ENCODE assay signal across 12 mouse cellular contexts in genomic region chr5:134652015-134652414, GRCm38 (mm10). TPM values are rescaled to one million over a fixed set of nuclear protein-coding genes. Genes with fewer than 3 reads are reported as not detected.
DNase-seq lines count a peak whose midpoint lies in the region; ATAC-seq lines count a peak whose summit lies in the region.
"Had no signal": no experiment of that assay in that cellular context is flagged by ENCODE, and none has a peak within 500 bp of the region (broad histone marks: within the 10 kb centered on the region; RNA-seq: fewer than 3 reads in every experiment).

No protein-coding gene starts in this region.

- DNase-seq in forebrain, embryonic 14.5 days (ENCODE audit: low spot score) = peak; percentile 68
- no peak for DNase-seq in forebrain, embryonic 10.5 days (ENCODE audit: extremely low spot score, low spot score)
- peak; percentile 28 for DNase-seq in kidney, postnatal 14 days
- DNase-seq in kidney, adult 11 months = no peak
- peak; percentile 33 for DNase-seq in adipocyte (ENCODE audit: low spot score)
- peak; percentile 87 to 91 for DNase-seq in lung, adult 18-20 months
- no peak for DNase-seq in B cell, adult 2 months
- no peak for DNase-seq in thymus, postnatal 10 days (ENCODE audit: low spot score in 2 of 2)
- DNase-seq: gastrocnemius, postnatal 25 days; left cerebral cortex, postnatal 4 days; thymus, postnatal 4 days had no signal

- no peak overlapping the region for H3K4me2 ChIP-seq in forebrain, embryonic 14.5 days (ENCODE audit: low read length)

- peak overlapping the region; percentile 21; the same call in 1 of the 2 replicates for H3K27ac ChIP-seq in forebrain, embryonic 14.5 days (ENCODE audit: low read depth, low read length)
- no peak overlapping the region for H3K27ac ChIP-seq in forebrain, embryonic 10.5 days

- 0 out of 2 replicates have a peak, but pooled peaks have one; percentile 42 for ATAC-seq in forebrain, embryonic 14.5 days
- ATAC-seq: Patski had no signal

- no peak overlapping the region for H3K4me3 ChIP-seq in forebrain, embryonic 14.5 days (ENCODE audit: low read depth, low read length)
- H3K4me3 ChIP-seq in forebrain, embryonic 10.5 days = no peak overlapping the region

- H3K9me3 ChIP-seq in forebrain, embryonic 14.5 days (replicated peaks; ENCODE audit: control insufficient read depth, low read length) = no peaks in the 10 kb centered on the region
- no peaks in the 10 kb centered on the region; the same call in 1 of the 2 replicates for H3K9me3 ChIP-seq in forebrain, embryonic 10.5 days

- H3K36me3 ChIP-seq in forebrain, embryonic 14.5 days (ENCODE audit: control insufficient read depth, insufficient read depth, low read length) = peaks cover 8% of the 10 kb centered on the region
- H3K36me3 ChIP-seq in forebrain, embryonic 10.5 days (replicated peaks) = peaks cover 8% of the 10 kb centered on the region

- 47% methylated on average over 7 of the region's 7 CpGs for WGBS in forebrain, embryonic 14.5 days
- 81% methylated on average over 7 of the region's 7 CpGs for WGBS in forebrain, embryonic 10.5 days

- no peaks in the 10 kb centered on the region for H3K4me1 ChIP-seq in forebrain, embryonic 14.5 days (ENCODE audit: control insufficient read depth, insufficient read depth, low read length)
- 0 out of 2 replicates have a peak, but pooled peaks cover 6% of the 10 kb centered on the region for H3K4me1 ChIP-seq in forebrain, embryonic 10.5 days

- no peak overlapping the region; the same call in 1 of the 2 replicates for H3K9ac ChIP-seq in forebrain, embryonic 14.5 days (ENCODE audit: low read length)

- no peaks in the 10 kb centered on the region for H3K27me3 ChIP-seq in forebrain, embryonic 14.5 days (replicated peaks; ENCODE audit: control insufficient read depth, insufficient read depth, low read length)
- H3K27me3 ChIP-seq in forebrain, embryonic 10.5 days (ENCODE audit: poor library complexity, severe bottlenecking) = no peaks in the 10 kb centered on the region
- H3K27me3 ChIP-seq: Patski had no signal

RNA-seq across cellular contexts. Expression of gene Eif4h, which starts 12.7 kb away (rescaled TPM):
- 402 and 418 TPM in 2 replicates for polyA plus RNA-seq in forebrain, embryonic 14.5 days (2014; fragmentation: Nextera tagmentation; extraction: Ambion mirVana)
- polyA plus RNA-seq in forebrain, embryonic 10.5 days (2016; fragmentation: Nextera tagmentation; extraction: Ambion mirVana) = 571 and 588 TPM in 2 replicates

RNA-seq across cellular contexts. Expression of gene Limk1, which starts 36.4 kb away (rescaled TPM):
- 14.0 and 16.4 TPM in 2 replicates for polyA plus RNA-seq in forebrain, embryonic 14.5 days (2014; fragmentation: Nextera tagmentation; extraction: Ambion mirVana)
- polyA plus RNA-seq in forebrain, embryonic 10.5 days (2016; fragmentation: Nextera tagmentation; extraction: Ambion mirVana) = 6.2 and 7.1 TPM in 2 replicates

RNA-seq across cellular contexts. Expression of gene Lat2, which starts 37.2 kb away (rescaled TPM):
- 0.99 and 1.6 TPM in 2 replicates for polyA plus RNA-seq in forebrain, embryonic 14.5 days (2014; fragmentation: Nextera tagmentation; extraction: Ambion mirVana)
- 2.8 and 4.2 TPM in 2 replicates for polyA plus RNA-seq in forebrain, embryonic 10.5 days (2016; fragmentation: Nextera tagmentation; extraction: Ambion mirVana)

Comparison
In these comparisons a context has a peak if more than half of its experiments do, and no peak if none do; other contexts are left out.
1. DNase-seq: peak in forebrain, embryonic 14.5 days (single experiment), kidney, postnatal 14 days (single experiment), adipocyte (single experiment) and lung, adult 18-20 months (2 of 2); none in forebrain, embryonic 10.5 days (single experiment), kidney, adult 11 months (single experiment), B cell, adult 2 months (0 of 2) and thymus, postnatal 10 days (0 of 2).